Mouse (Mus musculus): ENCODE results near the gene Dmac2. TPM values are rescaled to one million over a fixed set of nuclear protein-coding genes. Genes with fewer than 3 reads are reported as not detected.

The Dmac2 gene
- polyA plus RNA-seq, 1 experiment from 2014 or later: 48.5 TPM

DNA sequence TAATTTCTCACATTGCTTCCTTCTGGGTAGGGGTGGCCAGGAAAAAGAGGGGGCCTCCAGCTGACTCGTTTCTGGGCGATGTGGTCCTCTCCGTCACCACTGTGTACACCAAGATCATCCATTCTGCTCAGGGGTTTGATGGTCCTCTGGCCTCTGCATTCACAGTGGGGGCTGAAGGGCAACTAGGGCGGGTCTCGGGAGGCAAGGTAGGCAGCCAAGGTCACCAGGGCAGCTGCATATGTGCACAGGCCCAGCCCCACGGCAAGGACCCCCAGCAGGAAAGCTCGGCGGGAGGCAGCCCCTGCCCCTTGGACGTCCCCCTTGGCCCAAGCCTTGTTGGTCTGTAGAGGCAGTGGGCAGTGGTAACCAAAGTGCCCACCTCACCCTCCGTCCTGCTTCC lies 49.9 kb downstream of the Dmac2 start:
- Histone ChIP-seq H3K27ac (replicated peaks) (no peak overlapping the region), H3K4me1 (replicated peaks) (no peaks in the 10 kb centered on the region), H3K4me3 (no peak overlapping the region), H3K9ac (no peak overlapping the region), H3K27me3 (peaks cover 12% of the 10 kb centered on the region), H3K36me3 (peaks cover 23% of the 10 kb centered on the region), H3K4me2 (no peak overlapping the region), H3K9me3 (no peaks in the 10 kb centered on the region)
- 87% methylated on average over 10 of the region's 10 CpGs for WGBS
- no peak for ATAC-seq (ENCODE audit: low FRiP score, low read depth)

DNA sequence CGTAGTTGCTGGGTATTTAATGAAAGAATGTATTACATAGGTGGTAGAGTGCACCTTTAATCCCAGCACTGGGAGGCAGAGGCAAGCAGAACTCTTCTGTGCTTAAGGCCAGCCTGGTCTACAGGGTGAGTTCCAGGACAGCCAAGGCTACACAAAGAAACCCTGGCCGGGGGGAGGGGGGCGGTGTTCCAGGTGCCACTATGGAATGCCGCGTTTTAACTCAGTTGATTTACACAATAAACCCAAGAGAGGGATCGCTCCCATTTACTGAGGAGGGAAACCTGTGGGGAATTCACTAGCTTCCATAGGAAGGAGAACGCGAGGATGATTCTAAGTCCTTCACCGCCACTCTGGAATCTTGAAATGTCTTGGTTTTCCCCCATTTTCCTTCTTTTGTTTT lies 50.4 kb downstream of the Dmac2 start:
- Histone ChIP-seq H3K4me2 (no peak overlapping the region), H3K9me3 (no peaks in the 10 kb centered on the region), H3K9ac (no peak overlapping the region), H3K27ac (replicated peaks) (no peak overlapping the region), H3K4me3 (no peak overlapping the region), H3K4me1 (replicated peaks) (peaks cover 5% of the 10 kb centered on the region), H3K36me3 (peaks cover 19% of the 10 kb centered on the region), H3K27me3 (peaks cover 13% of the 10 kb centered on the region)
- WGBS: 80% methylated on average over 9 of the region's 9 CpGs
- ATAC-seq (ENCODE audit: low FRiP score, low read depth): no peak

DNA sequence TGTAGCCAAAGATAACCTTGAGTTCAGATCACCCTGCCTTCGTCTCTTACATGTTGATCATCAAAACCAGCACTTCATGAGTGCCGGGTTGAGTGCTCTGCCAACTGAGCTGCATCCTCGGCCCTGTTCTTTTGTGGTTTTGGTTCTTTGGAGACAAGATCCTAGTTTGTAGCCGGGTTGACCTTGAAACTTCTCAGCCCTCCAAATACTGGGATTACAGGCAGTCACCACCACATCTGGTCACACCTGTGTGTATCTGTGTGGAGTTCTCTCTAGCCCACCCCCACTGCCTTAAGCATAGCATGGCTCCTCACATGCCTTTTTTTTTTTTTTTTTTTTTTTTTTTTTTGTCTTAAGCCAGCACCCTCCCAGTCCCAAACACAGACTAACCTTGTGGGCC lies 50.9 kb downstream of the Dmac2 start:
- H3K4me3 ChIP-seq: no peak overlapping the region
- ATAC-seq (ENCODE audit: low FRiP score, low read depth): no peak
- H3K9ac ChIP-seq: no peak overlapping the region
- H3K4me2 ChIP-seq: no peak overlapping the region
- peaks cover 13% of the 10 kb centered on the region for H3K27me3 ChIP-seq
- 95% methylated on average over 4 of the region's 4 CpGs for WGBS
- peaks cover 9% of the 10 kb centered on the region for H3K4me1 ChIP-seq (replicated peaks)
- no peak overlapping the region for H3K27ac ChIP-seq (replicated peaks)
- H3K36me3 ChIP-seq: peaks cover 18% of the 10 kb centered on the region; the same call in 1 of the 2 replicates
- no peaks in the 10 kb centered on the region for H3K9me3 ChIP-seq

DNA sequence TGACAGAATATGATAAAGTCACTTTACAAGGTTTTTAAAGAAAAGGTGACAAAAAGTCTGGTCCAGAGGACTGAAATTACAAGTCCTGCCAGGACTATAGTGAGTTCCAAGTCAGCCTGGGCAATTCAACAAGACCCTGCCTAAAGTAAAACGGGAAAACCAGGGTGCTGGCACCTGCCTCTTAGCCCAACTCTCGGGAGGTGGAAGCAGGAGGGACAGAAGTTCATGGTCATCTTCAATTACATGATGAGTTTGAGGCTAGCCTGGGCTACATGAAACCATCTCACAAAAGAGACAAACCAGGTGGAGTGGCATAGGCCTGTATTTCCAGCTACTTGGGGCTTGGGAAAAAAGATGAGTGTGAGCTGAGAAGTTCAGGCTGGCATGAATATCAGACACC lies 52.5 kb downstream of the Dmac2 start:
- H3K9ac ChIP-seq: no peak overlapping the region
- H3K4me2 ChIP-seq: no peak overlapping the region
- 76% methylated on average over 2 of the region's 2 CpGs for WGBS
- H3K36me3 ChIP-seq: peaks cover 14% of the 10 kb centered on the region; the same call in 1 of the 2 replicates
- no peak for ATAC-seq (ENCODE audit: low FRiP score, low read depth)
- no peak overlapping the region for H3K27ac ChIP-seq (replicated peaks)
- no peak overlapping the region for H3K4me3 ChIP-seq
- peaks cover 13% of the 10 kb centered on the region for H3K27me3 ChIP-seq
- no peaks in the 10 kb centered on the region for H3K9me3 ChIP-seq
- H3K4me1 ChIP-seq (replicated peaks): peaks cover 14% of the 10 kb centered on the region

DNA sequence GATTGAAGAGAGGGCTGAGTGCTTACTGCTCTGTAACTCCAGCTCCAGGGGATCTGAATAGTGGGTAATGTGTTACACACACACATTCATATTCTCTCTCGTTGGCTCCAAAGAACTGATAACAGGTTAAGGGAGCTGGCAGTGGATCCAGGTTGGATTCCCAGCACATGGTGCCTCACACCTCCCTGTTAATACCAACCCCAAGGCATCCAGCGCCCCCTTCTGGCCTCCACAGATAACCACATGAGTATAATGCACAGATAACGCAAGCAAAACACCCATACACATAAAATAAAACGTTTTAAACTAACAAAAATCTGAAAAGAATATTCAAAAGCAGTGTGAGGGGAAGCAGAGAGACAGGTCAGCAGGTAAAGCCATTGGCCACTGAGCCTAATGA lies 53.2 kb downstream of the Dmac2 start:
- Histone ChIP-seq H3K4me1 (replicated peaks) (peaks cover 14% of the 10 kb centered on the region), H3K36me3 (peaks cover 11% of the 10 kb centered on the region; the same call in 1 of the 2 replicates), H3K27ac (replicated peaks) (no peak overlapping the region), H3K4me3 (no peak overlapping the region), H3K27me3 (peaks cover 13% of the 10 kb centered on the region), H3K4me2 (no peak overlapping the region), H3K9ac (no peak overlapping the region), H3K9me3 (no peaks in the 10 kb centered on the region)
- 53% methylated on average over 4 of the region's 4 CpGs for WGBS
- ATAC-seq (ENCODE audit: low FRiP score, low read depth): no peak

DNA sequence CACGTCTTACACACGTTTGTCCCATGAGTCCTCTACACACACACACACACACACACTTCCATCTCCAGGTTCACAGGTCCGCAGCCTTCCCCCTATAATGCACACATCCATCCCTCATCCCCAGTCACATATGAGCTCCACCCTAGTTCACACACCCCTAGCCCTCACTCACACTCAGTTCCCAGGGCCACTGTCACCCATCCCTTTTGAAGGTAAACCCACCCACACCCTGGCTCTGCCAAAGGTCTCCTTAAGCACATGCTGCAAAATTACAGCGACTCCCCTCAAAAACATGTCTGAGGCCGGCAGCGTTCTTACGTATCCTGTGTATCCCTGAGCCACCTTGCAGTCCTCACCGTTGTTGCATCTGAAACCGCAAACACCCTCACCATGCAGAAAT lies 55.1 kb downstream of the Dmac2 start:
- H3K27me3 ChIP-seq: peaks cover 18% of the 10 kb centered on the region
- peak overlapping the region; percentile 76 for H3K4me2 ChIP-seq
- peak overlapping the region; percentile 61 for H3K9ac ChIP-seq
- H3K27ac ChIP-seq (replicated peaks): no peak overlapping the region
- WGBS: 25% methylated on average over 9 of the region's 9 CpGs
- peak overlapping the region; percentile 54 for H3K4me3 ChIP-seq
- peaks cover 14% of the 10 kb centered on the region for H3K4me1 ChIP-seq (replicated peaks)
- H3K9me3 ChIP-seq: no peaks in the 10 kb centered on the region
- peak; percentile 5; the same call in 1 of the 2 replicates for ATAC-seq (ENCODE audit: low FRiP score, low read depth)
- no peaks in the 10 kb centered on the region; the same call in 1 of the 2 replicates for H3K36me3 ChIP-seq

DNA sequence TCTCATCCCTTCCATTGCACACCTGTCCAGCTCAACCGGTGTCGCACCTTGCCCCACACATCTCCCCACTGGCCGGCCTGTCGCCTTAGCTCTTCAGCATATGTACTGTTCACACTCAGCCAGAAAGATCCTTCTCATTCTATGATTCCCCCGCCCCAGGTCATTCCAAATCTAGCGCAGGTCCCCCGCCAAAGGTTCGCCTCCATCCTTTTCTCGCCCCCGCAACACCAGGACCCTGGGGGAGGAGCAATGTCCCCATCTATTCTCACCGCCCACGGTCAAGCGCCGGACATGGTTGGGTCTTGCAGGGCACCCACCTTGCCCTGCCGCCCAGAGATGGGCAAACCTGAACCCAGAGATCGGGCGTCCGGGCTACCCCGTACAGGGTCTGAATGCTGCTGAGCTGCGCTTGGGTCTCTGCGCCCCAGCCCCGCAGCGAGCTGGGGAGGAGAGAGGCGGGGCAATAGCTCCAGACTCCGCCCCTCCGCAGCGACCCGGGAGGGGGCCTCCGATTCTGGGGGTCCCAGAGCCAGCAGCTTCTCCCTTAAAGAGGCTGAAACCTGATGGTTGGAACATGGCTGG lies 55.6 kb downstream of the Dmac2 start, which contains the start of gene Tmem91:
TSS of gene Tmem91 (minus strand) at position 448 of the 582 bp plus-strand sequence.
- Histone ChIP-seq H3K27me3 (peaks cover 18% of the 10 kb centered on the region), H3K27ac (replicated peaks) (no peak within 1 kb of the TSS), H3K9ac (peak within 1 kb of the TSS; percentile 61), H3K4me3 (peak within 1 kb of the TSS; percentile 54), H3K9me3 (no peaks in the 10 kb centered on the region), H3K4me1 (replicated peaks) (peaks cover 15% of the 10 kb centered on the region), H3K4me2 (peak within 1 kb of the TSS; percentile 76), H3K36me3 (no peaks in the 10 kb centered on the region; the same call in 1 of the 2 replicates)
- peak; percentile 63 for ATAC-seq (ENCODE audit: low FRiP score, low read depth)
- WGBS: 3% methylated on average over 28 of the region's 29 CpGs

Other genes starting within 250 kb of the Dmac2 start
- not detected in 2 replicates for gene Cnfn, start 249.7 kb upstream of the Dmac2 start, polyA plus RNA-seq (2015; fragmentation: Nextera tagmentation; extraction: Ambion mirVana)
- 9.9 and 11.0 TPM in 2 replicates for gene Lipe, start 220.7 kb upstream of the Dmac2 start, polyA plus RNA-seq (2015; fragmentation: Nextera tagmentation; extraction: Ambion mirVana)
- gene Cxcl17, start 206.5 kb upstream of the Dmac2 start, polyA plus RNA-seq (2015; fragmentation: Nextera tagmentation; extraction: Ambion mirVana): 1.2 and 1.3 TPM in 2 replicates
- gene Ceacam1, start 141.8 kb upstream of the Dmac2 start, polyA plus RNA-seq (2015; fragmentation: Nextera tagmentation; extraction: Ambion mirVana): 0.99 and 1.0 TPM in 2 replicates
- 0.08 and 0.12 TPM in 2 replicates for gene Ceacam2, start 79.6 kb upstream of the Dmac2 start, polyA plus RNA-seq (2015; fragmentation: Nextera tagmentation; extraction: Ambion mirVana)
- gene Erich4, start 3.5 kb upstream of the Dmac2 start, polyA plus RNA-seq (2015; fragmentation: Nextera tagmentation; extraction: Ambion mirVana): 0.18 TPM in 1 of 2 replicates, not detected in the other
- 0.89 and 1.5 TPM in 2 replicates for gene B3gnt8, start 7.2 kb downstream of the Dmac2 start, polyA plus RNA-seq (2015; fragmentation: Nextera tagmentation; extraction: Ambion mirVana)
- gene Bckdha, start 39.6 kb downstream of the Dmac2 start, polyA plus RNA-seq (2015; fragmentation: Nextera tagmentation; extraction: Ambion mirVana): 43.6 and 44.9 TPM in 2 replicates
- gene Exosc5, start 39.8 kb downstream of the Dmac2 start, polyA plus RNA-seq (2015; fragmentation: Nextera tagmentation; extraction: Ambion mirVana): 39.3 and 41.8 TPM in 2 replicates
- 65.6 and 72.7 TPM in 2 replicates for gene Tmem91, start 55.8 kb downstream of the Dmac2 start, polyA plus RNA-seq (2015; fragmentation: Nextera tagmentation; extraction: Ambion mirVana)
- 41.1 and 42.8 TPM in 2 replicates for gene B9d2, start 61.4 kb downstream of the Dmac2 start, polyA plus RNA-seq (2015; fragmentation: Nextera tagmentation; extraction: Ambion mirVana)
- 0.84 and 0.87 TPM in 2 replicates for gene Tgfb1, start 67.6 kb downstream of the Dmac2 start, polyA plus RNA-seq (2015; fragmentation: Nextera tagmentation; extraction: Ambion mirVana)
- 30.9 and 40.9 TPM in 2 replicates for gene Ccdc97, start 99.7 kb downstream of the Dmac2 start, polyA plus RNA-seq (2015; fragmentation: Nextera tagmentation; extraction: Ambion mirVana)
- gene Hnrnpul1, start 135.3 kb downstream of the Dmac2 start, polyA plus RNA-seq (2015; fragmentation: Nextera tagmentation; extraction: Ambion mirVana): 42.2 and 43.7 TPM in 2 replicates
- gene Axl, start 169.3 kb downstream of the Dmac2 start, polyA plus RNA-seq (2015; fragmentation: Nextera tagmentation; extraction: Ambion mirVana): 22.5 and 23.1 TPM in 2 replicates
- gene Cyp2s1, start 197.5 kb downstream of the Dmac2 start, polyA plus RNA-seq (2015; fragmentation: Nextera tagmentation; extraction: Ambion mirVana): 3.2 and 3.3 TPM in 2 replicates